Mouse (Mus musculus): ENCODE data around the gene Zfp768. TPM values are rescaled to one million over a fixed set of nuclear protein-coding genes. Genes with fewer than 3 reads are reported as not detected.
"Not testable (repeated sequence)": the region's sequence is repeated elsewhere in the genome, so short reads cannot be mapped to it uniquely, and the experiment has no call there.

Gene Zfp768
- total RNA-seq, 4 experiments from 2014 or later: 14.1 to 15.7 (median 15.2) TPM

- no peak for DNase-seq (ENCODE audit: low spot score in 2 of 2)
Measured at GRCm38 (mm10) chr7:127358472-127358871, 13.1 kb upstream of the Zfp768 start.

- no peak for DNase-seq (ENCODE audit: low spot score in 2 of 2)
Measured at GRCm38 (mm10) chr7:127357871-127358270, 12.5 kb upstream of the Zfp768 start.

- DNase-seq (ENCODE audit: low spot score in 2 of 2): no peak
Measured at GRCm38 (mm10) chr7:127355796-127356195, 10.4 kb upstream of the Zfp768 start.

- DNase-seq (ENCODE audit: low spot score in 2 of 2): no peak
Measured at GRCm38 (mm10) chr7:127351230-127352004, 6.0 kb upstream of the Zfp768 start.

GRCm38 (mm10) chr7:127346676-127347075 lies 1.3 kb upstream of the Zfp768 start:
- DNase-seq (ENCODE audit: low spot score in 2 of 2): no peak

- peak in 1 of 2 experiments; percentile 46 for DNase-seq (ENCODE audit: low spot score in 2 of 2)
Measured at GRCm38 (mm10) chr7:127345092-127345491, 297 bp downstream of the Zfp768 start.

- DNase-seq (ENCODE audit: low spot score in 2 of 2): no peak
Measured at GRCm38 (mm10) chr7:127344371-127344770, 1.0 kb downstream of the Zfp768 start.

GRCm38 (mm10) chr7:127343351-127344019 lies 1.9 kb downstream of the Zfp768 start:
- DNase-seq (ENCODE audit: low spot score in 2 of 2): no peak

GRCm38 (mm10) chr7:127342888-127343287 lies 2.5 kb downstream of the Zfp768 start:
- DNase-seq (ENCODE audit: low spot score in 2 of 2): no peak

- no peak for DNase-seq (ENCODE audit: low spot score in 2 of 2)
Measured at GRCm38 (mm10) chr7:127342332-127342731, 3.1 kb downstream of the Zfp768 start.

GRCm38 (mm10) chr7:127341861-127342260 lies 3.5 kb downstream of the Zfp768 start:
- not testable (repeated sequence) for DNase-seq (ENCODE audit: low spot score in 2 of 2)

GRCm38 (mm10) chr7:127341356-127341755 lies 4.0 kb downstream of the Zfp768 start:
- no peak for DNase-seq (ENCODE audit: low spot score in 2 of 2)

- no peak for DNase-seq (ENCODE audit: low spot score in 2 of 2)
Measured at GRCm38 (mm10) chr7:127337636-127338035, 7.8 kb downstream of the Zfp768 start.

GRCm38 (mm10) chr7:127335604-127336003 lies 9.8 kb downstream of the Zfp768 start:
- DNase-seq (ENCODE audit: low spot score in 2 of 2): no peak

- DNase-seq (ENCODE audit: low spot score in 2 of 2): no peak
Measured at GRCm38 (mm10) chr7:127333240-127333639, 12.1 kb downstream of the Zfp768 start.

GRCm38 (mm10) chr7:127326685-127327084 lies 18.7 kb downstream of the Zfp768 start:
- DNase-seq (ENCODE audit: low spot score in 2 of 2): peak in 1 of 2 experiments; percentile 62

GRCm38 (mm10) chr7:127325550-127325949 lies 19.8 kb downstream of the Zfp768 start:
- DNase-seq (ENCODE audit: low spot score in 2 of 2): no peak

- DNase-seq (ENCODE audit: low spot score in 2 of 2): no peak
Measured at GRCm38 (mm10) chr7:127324944-127325343, 20.4 kb downstream of the Zfp768 start.

- no peak for DNase-seq (ENCODE audit: low spot score in 2 of 2)
Measured at GRCm38 (mm10) chr7:127322085-127322484, 23.3 kb downstream of the Zfp768 start.

GRCm38 (mm10) chr7:127321106-127321505 lies 24.3 kb downstream of the Zfp768 start:
- no peak for DNase-seq (ENCODE audit: low spot score in 2 of 2)

GRCm38 (mm10) chr7:127313912-127314311 lies 31.5 kb downstream of the Zfp768 start:
- DNase-seq (ENCODE audit: low spot score in 2 of 2): no peak

GRCm38 (mm10) chr7:127309951-127310350 lies 35.4 kb downstream of the Zfp768 start:
- no peak for DNase-seq (ENCODE audit: low spot score in 2 of 2)

- DNase-seq (ENCODE audit: low spot score in 2 of 2): no peak
Measured at GRCm38 (mm10) chr7:127308887-127309286, 36.5 kb downstream of the Zfp768 start.

Measured in left cerebral cortex, adult 8-10 months (tissue).